Mouse (Mus musculus) liver, adult 2 months (tissue): ENCODE data around the gene D11Wsu47e. TPM values are rescaled to one million over a fixed set of nuclear protein-coding genes. Genes with fewer than 3 reads are reported as not detected.
A peak's percentile ranks its signal among the peaks of the same experiment; 100 is the strongest.

ENCODE experiments used
- DNase-seq: peaks from one replicate; pipeline ENCODE4 v3.0.0-alpha.2; 2011; ENCODE audit warnings: low read depth, low spot score; ENCODE audit errors: extremely low read depth
- H3K27ac ChIP-seq: fragments of 200-500 bp; replicated peaks from 2 replicates; pipeline ENCODE4 v1.5.1; 2012; ENCODE audit warnings: low read depth, mild to moderate bottlenecking, control low read depth, inconsistent platforms, low read length; ENCODE audit not compliant: insufficient read depth
- H3K27me3 ChIP-seq: fragments of 200-500 bp; 2 replicates; pipeline ENCODE4 v1.6.1; 2012; ENCODE audit warnings: mild to moderate bottlenecking, moderate library complexity, low read length, inconsistent platforms; ENCODE audit not compliant: control insufficient read depth, insufficient read depth
- H3K36me3 ChIP-seq: fragments of 200-500 bp; 2 replicates; pipeline ENCODE4 v1.6.1; 2012; ENCODE audit warnings: low read length, inconsistent platforms; ENCODE audit not compliant: control insufficient read depth, insufficient read depth
- H3K4me1 ChIP-seq: fragments of 200-500 bp; 2 replicates; pipeline ENCODE4 v1.6.1; 2011; ENCODE audit warnings: low read length; ENCODE audit not compliant: control insufficient read depth, insufficient read depth
- H3K4me3 ChIP-seq: fragments of 200-500 bp; 2 replicates; pipeline ENCODE4 v1.5.1; 2011; ENCODE audit warnings: low read depth, mild to moderate bottlenecking, control low read depth, low read length, moderate library complexity; ENCODE audit not compliant: insufficient read depth
- H3K79me2 ChIP-seq: fragments of 200-500 bp; 2 replicates; pipeline ENCODE4 v1.6.1; 2012; ENCODE audit warnings: inconsistent platforms, mild to moderate bottlenecking, low read length, moderate library complexity; ENCODE audit not compliant: control insufficient read depth, insufficient read depth
- H3K9ac ChIP-seq: fragments of 200-500 bp; 2 replicates; pipeline ENCODE4 v1.6.1; 2012; ENCODE audit warnings: low read depth, mild to moderate bottlenecking, control low read depth, inconsistent platforms, low read length
- CTCF ChIP-seq: fragments of 200-500 bp; IDR thresholded peaks from 2 replicates; pipeline ENCODE4 v1.5.1; 2011; ENCODE audit warnings: low read depth, low read length, control low read depth
- POLR2A ChIP-seq: fragments of 200-500 bp; IDR thresholded peaks from 2 replicates; pipeline ENCODE4 v1.6.1; 2011; ENCODE audit warnings: low read length, control low read depth; ENCODE audit not compliant: insufficient read depth; ENCODE audit errors: extremely low read depth
- WGBS: fragments of 180-500 bp; shearing (Covaris S2); methylation state at CpG from one replicate; pipeline ENCODE4 v1.1.7; 2018; 5-methylcytosine and 5-hydroxymethylcytosine counted together
- polyA plus RNA-seq: library from polyadenylated mRNA; depleted of rRNA; stranded (reverse); fragments of >200 nt; gene quantifications from 2 replicates; pipeline ENCODE4 v1.2.3, GENCODE M21; 2012
- total RNA-seq: library from RNA; depleted of rRNA; stranded (reverse); fragments of >200 nt; gene quantifications from 2 replicates; pipeline ENCODE4 v1.2.3, GENCODE M21; 2014

Gene D11Wsu47e
- total and polyA plus RNA-seq, 2 experiments = 4.1 to 4.5 TPM

DNA sequence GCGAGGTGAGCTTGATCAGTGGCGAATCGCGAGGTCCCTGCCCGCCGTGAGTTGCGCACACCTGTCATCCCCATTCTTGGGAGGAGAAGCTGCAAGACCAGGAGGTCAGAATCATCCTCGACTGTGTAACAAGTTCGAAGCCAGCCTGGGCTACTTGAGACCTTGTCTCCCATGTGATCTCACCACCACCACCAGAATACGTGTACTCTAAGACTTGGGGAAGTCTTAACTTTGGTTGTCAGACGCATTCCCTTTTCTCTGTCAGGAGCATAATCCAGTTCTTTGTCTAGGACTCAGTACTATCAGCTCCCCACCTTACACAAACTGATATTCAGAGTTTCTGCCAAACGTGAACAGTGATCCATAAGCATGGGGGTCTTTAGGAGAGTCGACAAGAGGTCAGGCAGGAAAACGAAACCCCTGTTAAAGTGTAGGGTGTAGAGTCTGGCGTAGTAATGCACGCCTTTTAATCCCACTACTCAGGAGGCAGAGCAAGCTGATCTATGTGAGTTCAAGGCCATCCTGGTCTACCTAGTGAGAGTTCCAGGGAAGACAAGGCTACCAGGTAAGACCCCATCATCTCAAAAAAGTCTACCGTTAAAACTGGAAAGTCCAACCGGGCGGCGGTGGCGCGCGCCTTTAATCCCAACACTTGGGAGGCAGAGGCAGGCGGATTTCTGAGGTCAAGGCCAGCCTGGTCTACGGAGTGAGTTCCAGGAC is 655 bp downstream of the D11Wsu47e start:
- peak overlapping the region; percentile 23; the same call in 1 of the 2 replicates for H3K27ac ChIP-seq
- peaks cover 21% of the 10 kb centered on the region for H3K79me2 ChIP-seq
- no peak for TF ChIP-seq CTCF
- TF ChIP-seq POLR2A = no peak
- H3K4me1 ChIP-seq = peaks cover 14% of the 10 kb centered on the region
- H3K9ac ChIP-seq = peak overlapping the region; percentile 39
- H3K36me3 ChIP-seq = no peaks in the 10 kb centered on the region; the same call in 1 of the 2 replicates
- H3K27me3 ChIP-seq = no peaks in the 10 kb centered on the region
- H3K4me3 ChIP-seq = peak overlapping the region; percentile 61
- WGBS = 40% methylated on average over 25 of the region's 25 CpGs
- DNase-seq = no peak

DNA sequence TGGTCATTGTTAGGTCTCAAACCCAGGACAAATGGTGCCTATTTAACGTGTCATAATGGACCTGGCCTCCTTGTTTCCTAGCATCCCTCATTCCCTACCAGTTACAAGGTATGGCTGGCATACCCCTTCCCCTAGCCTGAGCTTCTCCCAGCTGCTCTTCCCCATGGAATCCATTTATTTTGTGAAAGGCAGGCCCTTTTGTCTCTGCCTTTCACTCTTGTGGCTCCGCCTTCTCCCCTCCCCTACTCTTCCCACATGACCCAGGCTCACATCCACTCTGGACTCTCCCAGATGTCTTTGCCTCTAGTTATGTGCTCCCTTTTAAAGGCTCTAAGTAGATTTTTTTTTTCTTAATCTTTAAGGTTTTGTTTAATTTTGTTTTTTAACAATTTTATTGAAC is 2.8 kb downstream of the D11Wsu47e start:
- no peaks in the 10 kb centered on the region; the same call in 1 of the 2 replicates for H3K36me3 ChIP-seq
- no peak overlapping the region for H3K27ac ChIP-seq
- H3K9ac ChIP-seq = no peak overlapping the region

DNA sequence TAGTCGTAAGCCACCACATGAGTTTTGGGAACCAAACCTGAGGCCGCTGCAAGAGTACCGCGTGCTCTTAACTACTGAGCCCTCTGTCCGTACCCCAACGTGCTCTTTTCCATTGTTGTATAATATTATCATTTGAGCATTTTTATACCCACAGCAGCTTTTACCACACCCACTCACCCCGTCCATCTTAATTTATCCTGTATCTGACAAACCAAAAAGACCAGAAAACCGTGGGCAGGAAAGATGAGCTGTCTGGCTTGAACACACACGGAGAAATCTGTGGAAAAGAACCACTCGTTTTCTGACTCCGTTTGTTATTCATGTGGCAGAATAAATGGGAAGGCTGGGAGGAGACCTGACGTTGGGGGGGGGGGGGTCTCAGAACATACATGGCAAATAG is 6.3 kb downstream of the D11Wsu47e start:
- DNase-seq = no peak
- Histone ChIP-seq H3K27me3 (no peaks in the 10 kb centered on the region), H3K27ac (no peak overlapping the region), H3K9ac (no peak overlapping the region), H3K4me3 (no peak overlapping the region), H3K79me2 (no peaks in the 10 kb centered on the region), H3K4me1 (peaks cover 5% of the 10 kb centered on the region), H3K36me3 (no peaks in the 10 kb centered on the region; the same call in 1 of the 2 replicates)
- 95% methylated on average over 12 of the region's 12 CpGs for WGBS
- TF ChIP-seq CTCF (no peak), POLR2A (no peak)

More for the DNA sequence above, 2.8 kb downstream of the D11Wsu47e start:
- Histone ChIP-seq H3K4me1 (peaks cover 8% of the 10 kb centered on the region), H3K27me3 (no peaks in the 10 kb centered on the region), H3K4me3 (no peak overlapping the region), H3K79me2 (peaks cover 15% of the 10 kb centered on the region)
- no peak for DNase-seq
- WGBS = 97% methylated on average over 2 of the region's 2 CpGs
- TF ChIP-seq POLR2A (no peak), CTCF (no peak)

DNA sequence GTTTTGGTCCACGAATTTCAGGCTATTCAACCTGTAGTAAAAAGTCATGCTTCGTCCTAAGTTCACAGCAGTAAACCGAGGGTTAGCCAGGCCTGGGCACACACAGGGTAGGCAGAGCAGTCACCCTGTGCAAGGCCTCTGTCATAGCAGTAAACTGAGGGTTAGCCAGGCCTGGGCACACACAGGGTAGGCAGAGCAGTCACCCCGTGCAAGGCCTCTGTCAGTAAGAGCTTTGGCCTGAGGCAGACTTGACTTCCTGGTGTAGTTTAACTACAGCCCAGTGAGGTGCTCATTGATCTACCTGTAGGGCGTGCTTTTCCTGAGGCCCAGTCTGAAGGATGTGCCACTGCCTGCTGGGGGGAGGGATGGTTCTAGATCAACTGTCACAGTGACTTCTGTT is 7.1 kb downstream of the D11Wsu47e start:
- no peak overlapping the region for H3K27ac ChIP-seq
- H3K4me1 ChIP-seq = peaks cover 5% of the 10 kb centered on the region
- no peak for TF ChIP-seq POLR2A
- no peak for TF ChIP-seq CTCF
- H3K27me3 ChIP-seq = no peaks in the 10 kb centered on the region
- DNase-seq = no peak
- no peak overlapping the region for H3K9ac ChIP-seq
- 91% methylated on average over 5 of the region's 5 CpGs for WGBS
- H3K4me3 ChIP-seq = no peak overlapping the region
- H3K36me3 ChIP-seq = no peaks in the 10 kb centered on the region; the same call in 1 of the 2 replicates
- no peaks in the 10 kb centered on the region for H3K79me2 ChIP-seq

DNA sequence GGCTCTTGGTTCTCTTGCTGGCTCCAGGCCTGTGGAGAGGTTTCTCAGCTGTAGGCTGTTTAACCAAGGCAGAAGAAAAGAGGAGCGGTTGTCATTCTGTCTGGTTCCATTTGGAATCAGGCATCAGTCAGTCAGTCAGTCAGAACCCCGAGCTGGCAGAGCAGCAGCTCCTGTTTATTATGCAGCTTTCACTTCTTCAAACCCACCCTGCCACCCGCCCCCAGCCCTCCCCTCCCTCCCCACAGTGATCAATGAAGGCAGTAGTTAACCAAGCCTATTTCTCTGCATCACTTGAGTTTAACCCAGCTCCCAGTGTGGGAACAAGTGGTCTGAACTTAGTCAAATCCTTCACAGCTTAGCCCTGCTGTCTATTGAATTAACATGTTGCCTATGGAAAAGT is 7.6 kb downstream of the D11Wsu47e start:
- WGBS = 86% methylated on average over 3 of the region's 3 CpGs
- no peaks in the 10 kb centered on the region for H3K79me2 ChIP-seq
- no peaks in the 10 kb centered on the region; the same call in 1 of the 2 replicates for H3K36me3 ChIP-seq
- no peak for DNase-seq
- H3K4me3 ChIP-seq = no peak overlapping the region
- TF ChIP-seq POLR2A (no peak), CTCF (no peak)
- H3K4me1 ChIP-seq = peaks cover 5% of the 10 kb centered on the region
- no peak overlapping the region for H3K27ac ChIP-seq
- H3K9ac ChIP-seq = no peak overlapping the region
- H3K27me3 ChIP-seq = no peaks in the 10 kb centered on the region

DNA sequence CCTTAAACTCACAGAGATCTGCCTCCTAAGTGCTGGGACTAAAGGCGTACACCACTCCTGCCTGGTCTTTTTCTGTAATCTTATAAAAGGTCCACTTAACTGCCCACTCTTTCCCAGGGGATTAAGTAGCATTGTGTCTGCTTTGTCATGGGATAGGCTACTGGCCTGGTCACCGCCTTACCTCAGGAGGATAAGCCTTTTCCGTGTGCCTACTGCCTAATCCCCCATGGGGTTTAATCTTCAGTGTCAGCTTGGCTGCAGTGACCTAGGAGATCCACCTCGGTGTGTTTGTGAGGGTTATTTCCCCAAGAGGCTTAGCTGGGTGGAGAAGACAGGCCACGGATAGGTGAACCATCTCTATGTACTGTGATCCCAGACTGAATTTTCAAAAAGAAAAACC is 13.4 kb downstream of the D11Wsu47e start:
- 52% methylated on average over 5 of the region's 5 CpGs for WGBS
- no peak for TF ChIP-seq POLR2A
- no peak for TF ChIP-seq CTCF
- no peaks in the 10 kb centered on the region for H3K79me2 ChIP-seq
- H3K4me1 ChIP-seq = peaks cover 4% of the 10 kb centered on the region
- H3K27me3 ChIP-seq = no peaks in the 10 kb centered on the region
- no peak overlapping the region for H3K9ac ChIP-seq
- H3K36me3 ChIP-seq = no peaks in the 10 kb centered on the region
- no peak overlapping the region for H3K4me3 ChIP-seq
- peak overlapping the region; percentile 20 for H3K27ac ChIP-seq
- no peak for DNase-seq
